35 mouse cellular contexts compared by ENCODE assay signal in genomic region chr1:80253309-80253708, GRCm38 (mm10).
"Had no signal": no experiment of that assay in that cellular context is flagged by ENCODE, and none has a peak within 500 bp of the region (broad histone marks: within the 10 kb centered on the region; RNA-seq: fewer than 3 reads in every experiment).

No protein-coding gene starts in this region.

- H3K27me3 ChIP-seq: heart, embryonic 12.5 days; heart, embryonic 13.5 days; heart, embryonic 15.5 days; hindbrain, embryonic 12.5 days; hindbrain, embryonic 13.5 days; hindbrain, embryonic 15.5 days; intestine, embryonic 15.5 days; kidney, embryonic 15.5 days had no signal

- H3K9ac ChIP-seq: heart, embryonic 12.5 days; heart, embryonic 13.5 days; heart, embryonic 15.5 days; hindbrain, embryonic 12.5 days; hindbrain, embryonic 13.5 days; hindbrain, embryonic 14.5 days; hindbrain, embryonic 15.5 days; intestine, embryonic 15.5 days; kidney, embryonic 15.5 days had no signal

- ATAC-seq: hindbrain, embryonic 16.5 days; hindbrain, postnatal 0 days; inflammation-experienced regulatory T-cells, adult 6 months; intestine, embryonic 15.5 days; intestine, embryonic 16.5 days; intestine, postnatal 0 days had no signal

- H3K4me1 ChIP-seq: heart, embryonic 10.5 days; heart, embryonic 12.5 days; heart, embryonic 13.5 days; heart, embryonic 15.5 days; hindbrain, embryonic 10.5 days; hindbrain, embryonic 12.5 days; hindbrain, embryonic 13.5 days; hindbrain, embryonic 15.5 days; intestine, embryonic 15.5 days; kidney, embryonic 15.5 days had no signal

- H3K4me2 ChIP-seq: heart, embryonic 11.5 days; heart, embryonic 12.5 days; heart, embryonic 13.5 days; heart, embryonic 15.5 days; hindbrain, embryonic 12.5 days; hindbrain, embryonic 13.5 days; hindbrain, embryonic 14.5 days; hindbrain, embryonic 15.5 days; intestine, embryonic 15.5 days; kidney, embryonic 15.5 days had no signal

- H3K27ac ChIP-seq: heart, embryonic 10.5 days; heart, embryonic 13.5 days; heart, embryonic 15.5 days; hindbrain, embryonic 10.5 days; hindbrain, embryonic 12.5 days; hindbrain, embryonic 13.5 days; hindbrain, embryonic 14.5 days; hindbrain, embryonic 15.5 days; hindbrain, postnatal 0 days; intestine, embryonic 15.5 days; kidney, embryonic 15.5 days; kidney, postnatal 0 days; layer of hippocampus, adult 2 months had no signal

- DNase-seq: heart, postnatal 10 days; heart, postnatal 14 days; heart, postnatal 36 days; heart, postnatal 4 days; kidney, adult 11 months; kidney, adult 18-20 months; kidney, adult 2 months; kidney, adult 8-10 months; kidney, adult 9 months; kidney, postnatal 10 days; kidney, postnatal 14 days; kidney, postnatal 25 days; kidney, postnatal 36 days; kidney, postnatal 4 days; layer of hippocampus, adult 9-11 months; layer of hippocampus, postnatal 36 days had no signal

- H3K36me3 ChIP-seq: heart, embryonic 10.5 days; heart, embryonic 12.5 days; heart, embryonic 13.5 days; heart, embryonic 15.5 days; hindbrain, embryonic 10.5 days; hindbrain, embryonic 12.5 days; hindbrain, embryonic 13.5 days; hindbrain, embryonic 15.5 days; intestine, embryonic 15.5 days; kidney, embryonic 15.5 days had no signal

- H3K9me3 ChIP-seq: heart, embryonic 10.5 days; heart, embryonic 12.5 days; heart, embryonic 13.5 days; heart, embryonic 15.5 days; hindbrain, embryonic 10.5 days; hindbrain, embryonic 12.5 days; hindbrain, embryonic 13.5 days; hindbrain, embryonic 15.5 days; intestine, embryonic 15.5 days; kidney, embryonic 15.5 days had no signal

- H3K4me3 ChIP-seq: heart, embryonic 10.5 days; heart, embryonic 12.5 days; heart, embryonic 13.5 days; heart, embryonic 15.5 days; hindbrain, embryonic 10.5 days; hindbrain, embryonic 12.5 days; hindbrain, embryonic 13.5 days; hindbrain, embryonic 15.5 days; intestine, embryonic 15.5 days; kidney, embryonic 15.5 days; layer of hippocampus, adult 2 months had no signal
